Mouse (Mus musculus) brain, embryonic 14.5 days (tissue): ENCODE results near the gene Cnga1.

ENCODE experiments used
- CTCF ChIP-seq: fragments of 200-500 bp; IDR thresholded peaks from 2 replicates; pipeline ENCODE4 v1.5.1; 2012; ENCODE audit warnings: inconsistent platforms, mild to moderate bottlenecking, moderate library complexity, borderline replicate concordance; ENCODE audit not compliant: insufficient read depth, insufficient read length; ENCODE audit errors: extremely low read depth
- POLR2A ChIP-seq: fragments of 200-500 bp; IDR thresholded peaks from 2 replicates; pipeline ENCODE4 v1.6.1; 2012; ENCODE audit warnings: mild to moderate bottlenecking, inconsistent platforms, borderline replicate concordance; ENCODE audit not compliant: poor library complexity, insufficient read depth, insufficient read length, severe bottlenecking; ENCODE audit errors: extremely low read depth

- no peak for TF ChIP-seq CTCF
- no peak for TF ChIP-seq POLR2A
Measured at GRCm38 (mm10) chr5:72634791-72635271, 9.2 kb downstream of the Cnga1 start.
